Mouse (Mus musculus): ENCODE data around the gene Bex4. TPM values are rescaled to one million over a fixed set of nuclear protein-coding genes. Genes with fewer than 3 reads are reported as not detected.

The Bex4 gene
- not detected for total RNA-seq (2023)

GRCm38 (mm10) chrX:136138827-136139639, at the start of gene Bex4:
TSS of gene Bex4 (plus strand) at chrX:136138996.

DNA sequence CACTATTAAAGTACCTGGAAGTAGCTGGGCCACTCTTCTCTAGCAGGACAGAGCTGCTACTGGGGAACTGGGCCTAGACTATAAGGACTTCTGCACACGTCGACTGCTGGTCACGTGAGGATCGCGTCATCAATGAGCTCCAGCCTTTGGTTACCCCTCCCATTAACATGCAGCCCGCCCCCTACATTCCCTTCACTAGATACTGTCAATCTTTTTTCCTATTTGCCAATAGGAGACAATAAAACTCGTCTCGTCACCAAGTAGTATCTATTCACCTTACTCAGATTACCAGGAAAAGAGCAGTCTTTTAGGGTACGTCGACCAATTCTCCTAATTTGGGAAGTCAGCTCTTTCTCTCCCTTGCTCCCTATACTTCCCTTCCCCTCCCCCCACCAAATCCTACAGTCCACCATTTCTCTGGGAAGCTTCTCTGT, 33.3 kb downstream of the Bex4 start, which contains the start of gene Tceal8:
Gene Tceal8, minus strand, starts transcription at position 225 of the 434 bp plus-strand sequence.

Other genes starting within 250 kb of the Bex4 start
- gene Arxes2, start 145.2 kb upstream of the Bex4 start, total RNA-seq (2023), result under 1 TPM in 1 of 2 experiments, not detected in 1; 0.36 TPM
- gene Arxes1, start 105.6 kb upstream of the Bex4 start, total RNA-seq (2023), result not detected
- not detected for gene Bex2, start 70.8 kb upstream of the Bex4 start, total RNA-seq (2023)
- gene Nxf3, start 53.7 kb upstream of the Bex4 start, total RNA-seq (2023), result not detected
- gene Tceal8, start 33.3 kb downstream of the Bex4 start, total RNA-seq (2023), result 1 to 10 TPM; 2.5 to 2.6 TPM
- gene Tceal5, start 64.9 kb downstream of the Bex4 start, total RNA-seq (2023), result not detected
- not detected for gene Tceal7, start 75.8 kb downstream of the Bex4 start, total RNA-seq (2023)
- 1 to 10 TPM; 1.6 to 2.4 TPM for gene Bex1, start 76.5 kb downstream of the Bex4 start, total RNA-seq (2023)
- gene Tceal9, start 106.1 kb downstream of the Bex4 start, total RNA-seq (2023), result 10 to 100 TPM; 49.5 to 54.5 TPM
- 10 to 100 TPM; 54.6 to 74.3 TPM for gene Bex3, start 131.3 kb downstream of the Bex4 start, total RNA-seq (2023)